Mouse (Mus musculus): ENCODE data around the gene Dst.
A peak's percentile ranks its signal among the peaks of the same experiment; 100 is the strongest.

Dst gene

DNA sequence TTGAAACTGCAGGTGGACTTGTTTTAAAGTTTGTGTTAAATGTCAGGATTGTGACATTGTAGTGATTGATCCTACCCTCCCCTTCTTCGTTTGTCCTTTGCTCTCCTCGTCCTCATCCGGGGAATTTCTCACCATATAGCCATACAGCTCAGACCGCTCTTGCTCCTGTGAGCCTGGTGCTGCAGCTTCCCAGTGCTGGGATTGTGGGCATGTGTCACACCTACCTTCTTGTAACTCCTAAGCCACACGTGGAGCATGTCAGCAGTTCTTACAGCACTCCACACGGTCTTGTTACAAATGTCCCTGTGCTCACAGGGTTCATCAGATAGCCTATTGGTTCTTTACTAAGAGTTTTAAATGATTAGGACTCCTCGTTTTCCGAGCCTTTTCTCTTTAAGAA, 196.8 kb downstream of the Dst start:
- DNase-seq, result no peak

DNA sequence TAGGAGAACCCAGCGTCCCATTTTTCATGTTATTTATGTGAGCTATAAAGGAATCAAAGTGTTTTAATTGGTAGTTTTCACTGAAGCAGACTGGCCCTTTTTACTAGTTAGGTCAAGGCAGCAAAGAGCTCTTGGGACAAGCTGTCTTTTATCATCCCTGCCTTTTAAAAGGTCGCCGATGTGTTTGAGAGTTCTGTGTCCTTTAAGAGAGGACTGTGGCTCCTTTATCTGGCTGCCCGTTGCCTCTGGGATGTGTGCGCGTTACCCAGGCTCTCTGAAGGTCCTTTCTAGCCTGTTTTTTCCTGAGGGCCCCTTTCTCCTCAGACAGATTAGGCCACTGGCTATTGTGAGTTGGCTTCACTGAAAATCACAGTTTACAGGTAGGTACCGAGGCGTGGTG, 198.6 kb downstream of the Dst start:
- no peak for DNase-seq

DNA sequence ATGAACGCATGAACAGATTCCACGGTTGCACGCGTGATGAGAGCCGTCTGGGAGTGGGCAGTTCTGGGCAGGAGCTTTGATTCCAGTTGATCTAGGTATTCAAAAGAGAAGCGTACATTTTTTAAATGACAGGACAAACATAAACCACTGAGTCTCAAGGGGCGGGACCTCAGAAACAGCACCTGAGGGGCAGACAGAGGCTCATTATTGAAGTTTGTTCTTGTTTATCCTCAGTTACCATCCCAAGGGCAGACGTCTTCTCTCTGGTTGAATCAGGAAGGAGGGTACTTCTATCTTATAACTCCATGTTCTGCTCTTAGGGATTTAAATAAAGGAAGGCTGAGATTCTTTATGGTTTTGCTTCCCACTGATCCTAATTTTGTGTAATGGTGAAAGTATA, 199.1 kb downstream of the Dst start:
- DNase-seq, result no peak

GRCm38 (mm10) chr1:34109599-34110210, 201.7 kb downstream of the Dst start:
- no peak for DNase-seq

DNA sequence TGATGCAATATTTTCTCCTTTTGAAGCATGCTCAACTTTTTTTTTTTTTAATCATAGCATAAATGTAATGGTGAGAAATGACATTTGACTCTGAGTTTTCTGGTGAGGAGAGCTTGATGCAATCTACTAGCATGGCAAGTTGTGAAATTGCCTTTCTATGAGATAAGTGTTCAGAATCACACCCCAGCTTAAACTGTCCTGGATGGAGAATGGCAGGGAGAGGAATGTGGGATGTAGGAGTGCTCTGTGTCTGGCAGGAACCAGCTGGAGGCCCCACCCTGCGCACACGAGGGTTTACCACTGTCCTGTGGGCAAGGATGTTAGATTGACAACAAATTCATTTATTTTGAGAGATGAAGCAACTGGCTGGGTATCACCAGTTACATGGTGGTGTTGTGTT, 202.8 kb downstream of the Dst start:
- DNase-seq, result no peak

- DNase-seq, result no peak
Observed at GRCm38 (mm10) chr1:34111954-34112353, 203.9 kb downstream of the Dst start.

GRCm38 (mm10) chr1:34116444-34116843, 208.4 kb downstream of the Dst start:
- DNase-seq, result no peak

- no peak for DNase-seq
Observed at GRCm38 (mm10) chr1:34117056-34117455, 209.0 kb downstream of the Dst start.

GRCm38 (mm10) chr1:34117709-34118108, 209.7 kb downstream of the Dst start:
- DNase-seq, result no peak

- no peak for DNase-seq
Observed at GRCm38 (mm10) chr1:34120066-34120465, 212.0 kb downstream of the Dst start.

DNA sequence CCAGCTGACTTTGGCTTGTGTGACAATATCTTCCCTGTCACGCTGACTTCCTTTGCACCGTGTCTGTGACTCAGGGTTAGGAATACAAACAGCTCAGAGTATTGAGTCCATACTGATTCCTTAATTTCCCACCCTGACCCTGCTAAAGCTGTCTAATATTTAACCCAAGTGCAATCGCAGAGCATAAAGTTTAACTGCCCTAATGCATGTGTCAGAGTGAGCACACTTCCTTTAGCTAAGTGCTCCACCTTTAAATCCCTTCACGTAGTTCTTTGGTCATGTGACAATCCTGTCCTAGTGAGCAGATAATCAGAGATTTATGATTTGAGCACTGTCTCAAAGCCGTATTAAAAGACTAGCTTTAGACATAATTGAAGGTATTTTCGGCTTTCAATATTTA, 212.6 kb downstream of the Dst start:
- DNase-seq, result no peak

DNA sequence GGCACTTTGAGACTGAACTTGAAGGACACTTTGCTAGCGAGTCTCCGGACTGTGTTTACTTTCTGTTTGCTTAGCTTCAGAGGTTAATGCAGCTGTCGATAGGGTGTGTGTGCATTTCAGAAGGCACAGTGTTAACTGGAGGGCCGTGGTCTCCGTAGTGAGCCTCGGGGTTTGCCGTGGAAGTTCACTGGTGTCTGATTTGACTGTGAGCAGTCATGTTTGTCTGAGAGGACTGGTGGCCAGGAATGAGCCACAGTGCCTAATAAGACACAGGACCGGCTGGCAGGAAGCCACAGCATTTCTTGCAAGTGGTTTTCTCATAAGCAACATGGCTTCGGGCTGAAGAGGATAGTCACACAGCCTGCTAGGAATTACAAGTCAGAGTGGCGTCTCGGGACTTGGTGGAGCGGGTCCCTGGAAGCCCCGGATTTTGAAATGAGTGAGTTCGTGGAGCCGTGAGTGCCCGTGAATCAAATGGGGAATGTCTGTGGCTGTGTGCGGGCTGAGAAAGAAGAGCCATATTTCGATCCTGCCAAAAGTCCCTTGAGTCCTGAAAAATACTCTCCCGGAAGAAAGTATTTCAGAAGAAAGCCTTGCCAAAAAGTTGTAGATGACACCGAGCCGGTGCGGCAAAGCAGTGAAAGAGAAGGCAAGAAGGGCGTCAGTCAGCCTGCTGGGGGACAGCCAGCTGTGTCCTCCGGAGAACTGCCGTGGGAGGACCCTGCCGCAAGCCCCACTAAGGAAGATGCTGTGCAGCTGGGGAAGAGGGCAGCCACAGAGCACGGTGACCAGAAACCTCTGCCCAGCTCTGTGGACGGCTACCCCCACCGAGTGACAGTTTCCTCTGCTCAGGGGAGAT, 213.4 kb downstream of the Dst start:
- peak; percentile 71 for DNase-seq

DNA sequence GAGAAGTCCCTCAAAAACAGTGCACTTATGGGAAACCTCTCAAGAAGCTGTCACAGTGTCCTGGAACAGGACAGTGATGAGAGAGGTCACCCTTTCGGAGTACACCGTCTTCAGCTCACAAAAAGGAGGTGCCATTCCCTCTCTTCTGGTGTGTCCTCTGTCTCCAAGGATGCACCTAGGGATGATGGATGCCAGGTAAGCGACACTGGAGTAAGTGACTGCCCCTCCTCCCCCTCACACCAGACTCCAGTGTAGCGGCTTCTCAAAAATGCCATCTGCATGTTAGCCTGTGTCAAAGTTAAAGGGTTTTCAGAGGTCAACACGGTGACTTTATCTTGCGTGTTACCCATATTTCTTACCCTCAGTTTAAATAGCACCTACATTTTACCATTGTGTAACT, 214.2 kb downstream of the Dst start:
- DNase-seq, result no peak

DNA sequence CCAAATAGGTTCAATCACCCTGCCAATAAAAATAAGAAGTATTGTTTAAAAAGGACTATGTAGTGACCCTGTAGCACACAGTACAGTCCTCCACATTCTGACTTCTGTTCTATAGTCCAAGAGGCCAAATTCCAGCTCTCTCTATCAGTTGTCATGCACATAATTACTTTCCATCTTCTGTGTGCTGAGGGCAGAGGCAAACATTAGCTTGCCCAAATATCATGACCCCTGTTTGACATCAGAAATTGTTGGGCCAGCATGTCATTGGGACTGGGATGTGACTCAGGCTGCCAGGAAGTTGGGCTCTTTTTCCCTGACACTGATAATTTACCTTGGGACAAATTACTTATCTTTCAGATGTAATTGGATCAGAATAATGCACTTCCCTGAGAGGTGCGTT, 214.9 kb downstream of the Dst start:
- no peak for DNase-seq

GRCm38 (mm10) chr1:34123334-34123733, 215.3 kb downstream of the Dst start:
- no peak for DNase-seq

GRCm38 (mm10) chr1:34124376-34124775, 216.4 kb downstream of the Dst start:
- DNase-seq, result no peak

DNA sequence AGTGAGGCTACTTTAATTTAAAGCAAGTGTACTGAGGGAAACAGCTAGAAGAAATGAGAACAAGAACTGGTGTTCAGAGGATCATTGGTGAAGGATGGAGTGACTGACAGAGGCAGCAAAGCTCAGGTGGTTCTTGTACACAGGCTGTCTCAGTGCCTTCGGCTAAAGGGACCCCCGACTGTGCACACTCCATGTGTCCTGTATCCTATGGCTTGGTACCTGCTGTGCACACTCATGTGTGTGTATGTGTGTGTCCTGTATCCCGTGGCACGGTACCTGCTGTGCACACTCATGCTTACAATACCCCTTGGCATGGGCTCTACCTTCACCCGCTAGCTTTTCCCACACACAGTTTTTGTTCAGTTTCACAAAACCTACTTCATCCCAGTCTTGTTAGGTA, 217.1 kb downstream of the Dst start:
- DNase-seq, result no peak

- DNase-seq, result no peak
Observed at GRCm38 (mm10) chr1:34127714-34128474, 219.9 kb downstream of the Dst start.

- DNase-seq, result no peak
Observed at GRCm38 (mm10) chr1:34128796-34129195, 220.8 kb downstream of the Dst start.

DNA sequence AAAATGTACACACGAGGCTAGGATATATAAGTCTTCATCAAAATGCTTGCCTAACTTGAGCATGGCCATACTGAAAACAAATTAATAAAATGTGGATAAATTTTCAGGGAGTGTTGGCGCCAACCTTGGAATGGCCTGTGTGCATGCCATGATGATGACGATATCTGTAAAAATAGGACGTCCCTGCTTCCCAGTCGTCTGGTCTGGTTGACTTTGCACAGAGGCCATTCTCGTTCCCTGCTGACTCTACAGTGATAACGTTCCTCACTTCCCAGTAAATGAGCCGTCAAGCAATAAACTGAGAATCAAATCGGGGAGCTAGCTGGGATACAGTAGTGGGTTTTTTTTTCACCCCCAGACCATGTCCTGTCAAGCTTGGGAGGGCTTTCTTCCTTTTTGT, 221.7 kb downstream of the Dst start:
- DNase-seq, result no peak

DNA sequence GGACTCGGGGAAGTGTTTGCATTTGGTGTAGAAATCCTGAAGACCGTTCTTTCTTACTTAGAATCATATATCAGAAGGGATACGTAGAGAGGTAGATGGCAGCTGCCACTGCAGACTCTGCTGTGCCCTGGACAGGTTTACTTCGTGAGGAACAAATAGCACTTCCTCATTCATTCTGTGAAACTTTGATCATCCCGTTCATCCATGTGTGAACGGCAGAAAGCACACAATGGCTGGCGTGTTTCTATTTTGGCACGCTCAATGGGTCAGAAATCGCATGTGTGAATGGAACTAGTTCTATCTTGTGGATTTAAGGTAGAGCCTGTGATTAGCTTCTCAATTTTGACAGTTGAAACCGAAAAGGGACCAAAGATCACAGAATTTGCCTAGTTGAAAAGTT, 222.8 kb downstream of the Dst start:
- no peak for DNase-seq

- DNase-seq, result no peak
Observed at GRCm38 (mm10) chr1:34132875-34133274, 224.8 kb downstream of the Dst start.

DNA sequence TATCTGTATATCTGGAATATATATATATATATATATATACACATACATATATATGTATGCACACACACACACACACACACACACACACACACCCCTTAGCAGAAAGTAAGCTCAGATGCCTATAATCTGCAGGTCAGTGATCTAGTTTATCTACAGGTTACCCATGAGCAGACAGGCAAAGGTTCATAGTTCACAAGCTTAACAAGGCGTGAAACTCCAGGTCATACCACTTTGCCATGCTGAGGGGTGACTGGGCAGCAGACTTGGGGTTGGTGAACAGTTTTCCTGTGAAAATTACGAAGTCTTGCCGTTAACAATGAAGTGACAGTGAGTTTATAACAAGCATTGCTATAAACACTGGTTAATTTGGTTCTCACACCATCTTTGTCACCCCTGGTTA, 227.5 kb downstream of the Dst start:
- DNase-seq, result no peak
